In the genomic region with DNA sequence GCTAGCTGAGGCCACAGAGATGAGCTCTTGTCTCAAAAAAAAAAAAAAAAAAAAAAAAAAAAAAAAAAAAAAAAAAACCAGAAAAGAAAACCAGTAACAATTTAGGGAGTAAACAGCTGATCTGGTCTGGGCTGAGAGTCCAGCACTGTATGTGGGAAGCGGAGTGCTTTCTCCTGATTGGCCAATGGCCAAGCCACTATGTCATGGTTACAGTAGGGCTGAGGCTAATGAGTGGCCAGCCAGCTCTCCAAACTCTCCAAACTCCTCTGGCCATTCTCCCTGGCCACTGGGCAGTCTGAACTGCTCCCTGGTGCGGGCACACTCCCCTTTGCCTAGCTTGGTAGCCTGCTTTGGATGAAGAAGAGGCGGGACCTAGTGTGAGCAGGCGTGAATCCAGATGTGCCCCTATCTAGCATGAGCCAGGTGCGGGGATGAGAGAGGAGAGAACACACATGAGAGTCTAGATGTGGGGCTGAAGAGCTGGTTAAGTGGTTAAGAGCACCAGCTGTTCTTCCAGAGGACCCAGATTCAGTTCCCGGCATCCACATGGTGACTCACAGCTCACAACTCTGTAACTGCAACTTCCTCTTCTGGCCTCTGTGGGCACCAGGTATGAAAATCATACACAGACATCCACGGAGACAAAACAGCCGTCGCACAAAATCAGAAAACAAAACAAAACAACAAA, we compare ENCODE assay signal across 9 mouse cellular contexts. TPM values are rescaled to one million over a fixed set of nuclear protein-coding genes. Genes with fewer than 3 reads are reported as not detected.
DNase-seq lines count a peak whose midpoint lies in the region; ATAC-seq and TF ChIP-seq lines count a peak whose summit lies in the region.
"Had no signal": no experiment of that assay in that cellular context is flagged by ENCODE, and none has a peak within 500 bp of the region (broad histone marks: within the 10 kb centered on the region; RNA-seq: fewer than 3 reads in every experiment).

No protein-coding gene starts in this region.

- no peak overlapping the region for H3K4me2 ChIP-seq in kidney, postnatal 0 days (ENCODE audit: low read length)
- no peak overlapping the region for H3K4me2 ChIP-seq in kidney, embryonic 16.5 days (replicated peaks; ENCODE audit: low read depth, low read length)

- no peaks in the 10 kb centered on the region for H3K36me3 ChIP-seq in kidney, postnatal 0 days (ENCODE audit: insufficient read depth, low read length)
- no peaks in the 10 kb centered on the region for H3K36me3 ChIP-seq in kidney, embryonic 16.5 days (ENCODE audit: insufficient read depth, low read length)

- no peak overlapping the region for H3K9ac ChIP-seq in kidney, postnatal 0 days (ENCODE audit: low read depth, low read length)
- H3K9ac ChIP-seq in kidney, embryonic 16.5 days (replicated peaks; ENCODE audit: low read length) = no peak overlapping the region
- H3K9ac ChIP-seq: liver, embryonic 14.5 days had no signal

- H3K4me3 ChIP-seq in kidney, postnatal 0 days (replicated peaks; ENCODE audit: low read depth, low read length) = no peak overlapping the region
- no peak overlapping the region for H3K4me3 ChIP-seq in kidney, embryonic 16.5 days (ENCODE audit: low read length)

- no peaks in the 10 kb centered on the region for H3K9me3 ChIP-seq in kidney, postnatal 0 days (replicated peaks; ENCODE audit: low read length)
- H3K9me3 ChIP-seq in kidney, embryonic 16.5 days (ENCODE audit: low read length) = no peaks in the 10 kb centered on the region

- H3K27ac ChIP-seq in kidney, postnatal 0 days = no peak overlapping the region
- H3K27ac ChIP-seq in kidney, embryonic 16.5 days (ENCODE audit: low read length) = no peak overlapping the region
- H3K27ac ChIP-seq: liver, embryonic 14.5 days had no signal

- no peaks in the 10 kb centered on the region for H3K4me1 ChIP-seq in kidney, postnatal 0 days (replicated peaks; ENCODE audit: insufficient read depth, low read length)
- peaks cover 9% of the 10 kb centered on the region for H3K4me1 ChIP-seq in kidney, embryonic 16.5 days (ENCODE audit: insufficient read depth, low read length)

- TF ChIP-seq CTCF in kidney, postnatal 0 days (IDR thresholded peaks at IDR 0.05; ENCODE audit: low read depth) = no peak

- 0 out of 2 replicates have a peak, but pooled peaks have one; percentile 25 for ATAC-seq in kidney, postnatal 0 days (replicated peaks; ENCODE audit: low FRiP score, low read depth)
- no peak for ATAC-seq in kidney, embryonic 16.5 days (ENCODE audit: low FRiP score, low TSS enrichment)
- peak; percentile 34 for ATAC-seq in common myeloid progenitor, adult 5-6 weeks (replicated peaks; ENCODE audit: low read depth, poor library complexity, severe bottlenecking)
- ATAC-seq in neutrophil, adult 5-6 weeks (ENCODE audit: extremely low read depth, insufficient number of reproducible peaks, low FRiP score, poor library complexity, severe bottlenecking) = peak; percentile 71; the same call in 1 of the 2 replicates

- peak; percentile 59 for DNase-seq in adrenal gland, postnatal 10 days
- DNase-seq in adrenal gland, adult 8-10 months = no peak
- no peak for DNase-seq in kidney, postnatal 0 days (ENCODE audit: low spot score)
- no peak for DNase-seq in layer of hippocampus, adult 11-12 months (ENCODE audit: low spot score)
- DNase-seq in c-Kit-positive CD71-positive TER-119-positive erythroid progenitor cells, embryonic 14.5 days (ENCODE audit: low spot score) = no peak

- no peaks in the 10 kb centered on the region for H3K27me3 ChIP-seq in kidney, postnatal 0 days (ENCODE audit: insufficient read depth, low read length)
- no peaks in the 10 kb centered on the region for H3K27me3 ChIP-seq in kidney, embryonic 16.5 days (ENCODE audit: insufficient read depth, low read length)

- 82% methylated on average over 9 of the region's 9 CpGs for WGBS in kidney, postnatal 0 days
- 89% methylated on average over 9 of the region's 9 CpGs for WGBS in kidney, embryonic 16.5 days

RNA-seq across cellular contexts. Expression of gene Coro2a, which starts 10.0 kb away (rescaled TPM):
- 1 to 10 TPM; 3.0 to 4.3 TPM for total RNA-seq in adrenal gland, postnatal 10 days (2021)
- 1 to 10 TPM; 2.7 to 6.3 (median 5.1) TPM for total RNA-seq in adrenal gland, adult 8-10 months (2022)
- polyA plus RNA-seq in kidney, postnatal 0 days (2015; fragmentation: Nextera tagmentation; extraction: Ambion mirVana) = 2.9 and 3.4 TPM in 2 replicates
- 5.9 and 6.4 TPM in 2 replicates for polyA plus RNA-seq in kidney, embryonic 16.5 days (2015; fragmentation: Nextera tagmentation; extraction: Ambion mirVana)
- total RNA-seq in common myeloid progenitor, adult 5-6 weeks (2017) = 47.3 and 61.3 TPM in 2 replicates
- total RNA-seq in neutrophil, adult 5-6 weeks (2017) = 26.6 and 36.5 TPM in 2 replicates

RNA-seq across cellular contexts. Expression of gene Trim14, which starts 56.0 kb away (rescaled TPM):
- total RNA-seq in adrenal gland, postnatal 10 days (2021) = 1 to 10 TPM; 5.1 to 8.7 TPM
- total RNA-seq in adrenal gland, adult 8-10 months (2022) = 10 to 100 TPM in 2 of 4 experiments, 1 to 10 TPM in 2; 5.1 to 12.2 (median 8.2) TPM
- polyA plus RNA-seq in kidney, postnatal 0 days (2015; fragmentation: Nextera tagmentation; extraction: Ambion mirVana) = 2.6 and 3.1 TPM in 2 replicates
- 2.1 and 2.9 TPM in 2 replicates for polyA plus RNA-seq in kidney, embryonic 16.5 days (2015; fragmentation: Nextera tagmentation; extraction: Ambion mirVana)
- total RNA-seq in common myeloid progenitor, adult 5-6 weeks (2017) = 24.2 and 28.0 TPM in 2 replicates
- 64.6 and 79.0 TPM in 2 replicates for total RNA-seq in neutrophil, adult 5-6 weeks (2017)

RNA-seq across cellular contexts. Expression of gene Tbc1d2, which starts 58.0 kb away (rescaled TPM):
- total RNA-seq in adrenal gland, postnatal 10 days (2021) = 1 to 10 TPM; 2.2 to 3.7 TPM
- total RNA-seq in adrenal gland, adult 8-10 months (2022) = 10 to 100 TPM in 1 of 4 experiments, 1 to 10 TPM in 3; 2.6 to 10.5 (median 7.0) TPM
- 3.6 and 4.2 TPM in 2 replicates for polyA plus RNA-seq in kidney, postnatal 0 days (2015; fragmentation: Nextera tagmentation; extraction: Ambion mirVana)
- polyA plus RNA-seq in kidney, embryonic 16.5 days (2015; fragmentation: Nextera tagmentation; extraction: Ambion mirVana) = 3.4 and 3.7 TPM in 2 replicates
- 4.1 and 5.3 TPM in 2 replicates for total RNA-seq in common myeloid progenitor, adult 5-6 weeks (2017)
- total RNA-seq in neutrophil, adult 5-6 weeks (2017) = 3.3 and 3.7 TPM in 2 replicates
